Mouse (Mus musculus): ENCODE results near the gene Arrdc3. TPM values are rescaled to one million over a fixed set of nuclear protein-coding genes. Genes with fewer than 3 reads are reported as not detected.
"Not testable (repeated sequence)": the region's sequence is repeated elsewhere in the genome, so short reads cannot be mapped to it uniquely, and the experiment has no call there.

The Arrdc3 gene
- 94.1 and 150 TPM in 2 replicates for total RNA-seq (2015; ENCODE audit: low replicate concordance)
- 148 and 176 TPM in 2 replicates for total RNA-seq (2017; ENCODE audit: low replicate concordance)

GRCm38 (mm10) chr13:80883190-80883589 lies at the start of gene Arrdc3:
TSS of gene Arrdc3 (plus strand) at chr13:80883384.
- peak; percentile 41 for ATAC-seq (replicated peaks; ENCODE audit: low FRiP score, poor library complexity, severe bottlenecking)

DNA sequence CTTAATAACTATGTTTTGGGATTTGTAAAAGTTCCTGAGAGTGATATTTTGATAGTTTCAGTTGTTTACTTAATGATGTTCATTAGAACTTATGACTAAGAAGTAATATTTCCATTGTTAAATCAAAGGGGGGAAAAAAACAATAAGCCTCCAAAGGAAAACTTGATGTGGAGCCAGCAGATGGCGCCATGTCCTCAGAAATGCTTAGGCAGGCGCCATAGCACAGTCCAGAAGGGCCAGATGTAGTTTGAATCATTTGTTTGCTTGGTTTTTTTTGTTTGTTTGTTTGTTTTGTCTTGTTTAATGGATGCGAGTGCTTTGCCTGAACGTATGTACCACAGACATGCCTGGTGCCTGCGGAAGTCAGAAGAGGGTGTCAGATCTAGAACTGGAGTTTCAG lies 21.0 kb upstream of the Arrdc3 start:
- ATAC-seq (replicated peaks; ENCODE audit: low FRiP score, poor library complexity, severe bottlenecking) = no peak

- ATAC-seq (replicated peaks; ENCODE audit: low FRiP score, poor library complexity, severe bottlenecking) = no peak
Measured at GRCm38 (mm10) chr13:80864195-80864594, 19.0 kb upstream of the Arrdc3 start.

DNA sequence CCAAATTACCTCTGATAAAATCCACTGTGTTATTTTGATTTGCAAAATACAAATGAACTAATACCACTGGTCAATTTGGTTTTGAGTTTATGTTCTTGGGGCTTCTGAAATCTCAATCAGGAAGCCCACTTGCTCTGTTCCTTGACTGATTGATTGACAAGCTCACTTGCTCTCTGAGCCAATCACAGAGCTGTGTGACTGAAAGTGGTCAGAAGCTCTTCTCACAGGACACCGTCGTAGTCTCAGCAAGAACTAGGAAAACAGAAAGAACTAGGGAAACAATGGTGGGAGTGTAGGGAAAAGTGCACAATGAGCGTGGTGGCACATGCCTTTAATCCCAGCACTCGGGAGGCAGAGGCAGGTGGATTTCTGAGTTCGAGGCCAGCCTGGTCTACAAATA lies 8.1 kb upstream of the Arrdc3 start:
- ATAC-seq (replicated peaks; ENCODE audit: low FRiP score, poor library complexity, severe bottlenecking) = no peak

DNA sequence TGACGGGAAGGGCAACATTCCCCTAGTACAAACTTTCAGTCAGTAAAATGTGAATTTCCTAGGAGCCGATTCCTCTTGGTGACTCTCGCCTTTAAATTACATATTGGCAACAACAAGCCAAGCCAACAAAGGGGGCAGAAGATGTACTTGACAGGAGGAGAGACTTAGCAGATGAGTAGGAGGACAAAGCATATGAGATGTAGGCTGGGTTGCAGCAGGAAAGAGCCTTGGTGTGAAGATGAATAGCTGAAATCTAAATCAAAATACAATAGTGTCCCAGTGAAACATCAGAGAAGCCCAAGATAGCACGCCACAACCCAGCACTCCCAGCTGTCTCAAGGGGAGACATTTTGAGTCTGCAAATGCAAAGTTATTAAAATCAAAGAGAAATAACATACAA lies 2.4 kb upstream of the Arrdc3 start:
- ATAC-seq (replicated peaks; ENCODE audit: low FRiP score, poor library complexity, severe bottlenecking) = no peak

- peak; percentile 46 for ATAC-seq (replicated peaks; ENCODE audit: low FRiP score, poor library complexity, severe bottlenecking)
Measured at GRCm38 (mm10) chr13:80881722-80882500, 1.3 kb upstream of the Arrdc3 start.

DNA sequence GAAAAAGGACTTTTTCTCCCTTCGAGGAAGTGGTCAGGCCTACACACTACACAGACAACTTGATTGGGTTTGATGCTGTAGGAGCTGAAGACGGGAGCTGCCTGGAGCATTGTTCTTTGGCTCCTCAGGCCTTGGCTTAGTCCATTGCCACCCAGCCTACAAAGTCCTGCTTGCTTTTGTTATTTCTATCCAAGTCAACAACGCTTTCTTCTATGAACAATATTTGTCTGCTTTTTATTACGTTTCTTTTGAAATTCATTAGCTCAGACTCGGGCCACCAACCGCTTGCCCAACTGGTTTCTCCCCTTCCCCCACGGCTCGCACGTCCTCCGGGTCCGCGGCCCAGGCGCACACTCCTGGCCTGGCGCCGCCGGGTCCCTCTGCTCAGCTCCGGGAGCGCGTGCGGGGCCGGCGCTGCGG lies 458 bp upstream of the Arrdc3 start:
- ATAC-seq (replicated peaks; ENCODE audit: low FRiP score, poor library complexity, severe bottlenecking) = peak; percentile 3; the same call in 1 of the 2 replicates

DNA sequence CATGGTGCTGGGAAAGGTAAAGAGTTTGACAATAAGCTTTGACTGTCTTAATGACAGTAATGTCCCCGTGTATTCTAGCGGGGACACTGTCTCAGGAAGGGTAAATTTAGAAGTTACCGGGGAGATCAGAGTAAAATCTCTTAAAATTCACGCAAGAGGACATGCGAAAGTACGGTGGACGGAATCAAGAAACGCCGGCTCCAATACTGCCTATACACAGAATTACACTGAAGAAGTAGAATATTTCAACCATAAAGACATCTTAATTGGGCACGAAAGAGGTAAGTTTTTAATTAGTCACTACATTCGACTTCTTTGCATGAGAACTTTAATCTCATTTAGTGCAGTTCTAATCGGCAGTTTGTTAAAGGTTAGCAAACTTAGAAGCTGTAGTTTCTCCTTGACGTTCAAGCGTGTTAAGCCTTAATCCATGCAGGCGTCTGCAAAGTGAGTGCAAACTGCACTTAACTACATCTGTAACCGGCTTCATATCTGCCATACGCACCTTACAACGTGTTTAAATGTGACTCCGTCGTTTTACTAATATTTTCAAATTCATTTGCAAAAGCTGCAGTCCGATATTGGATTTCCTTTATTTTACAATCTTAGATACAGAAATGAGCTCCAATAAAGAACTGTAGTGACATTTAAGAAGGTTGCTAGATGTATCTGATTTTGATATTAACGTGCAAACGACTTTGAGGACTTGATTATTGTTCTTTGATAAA lies 629 bp downstream of the Arrdc3 start:
- ATAC-seq (replicated peaks; ENCODE audit: low FRiP score, poor library complexity, severe bottlenecking) = no peak

DNA sequence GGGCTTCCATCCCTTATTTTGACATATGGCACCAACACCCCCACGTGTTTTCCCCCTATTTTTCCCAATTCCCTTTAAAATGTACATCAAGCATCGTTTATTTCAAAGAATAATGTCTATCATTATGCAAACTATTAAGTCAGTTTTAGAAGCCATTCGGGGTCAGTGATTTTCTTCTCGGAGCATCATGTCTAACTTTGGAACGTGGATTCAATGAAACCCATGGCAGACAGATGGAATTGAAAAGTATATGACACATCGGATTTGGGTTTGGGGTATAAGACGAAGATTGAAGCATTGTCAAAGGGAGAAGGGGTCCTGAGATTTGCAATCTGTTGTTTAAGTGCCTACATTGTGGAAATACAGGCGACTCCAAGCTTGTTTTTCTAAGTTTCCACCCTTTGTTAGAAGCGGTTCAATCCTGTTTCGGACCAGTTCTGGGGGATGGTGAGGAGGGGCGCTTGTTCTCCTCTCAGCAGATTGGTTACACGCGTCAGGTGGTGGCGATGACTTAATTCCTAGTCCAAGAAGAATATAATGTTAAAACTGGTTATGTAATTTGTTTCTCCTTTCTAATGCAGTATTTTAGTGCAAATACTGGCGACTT lies 1.3 kb downstream of the Arrdc3 start:
- peak; percentile 37 for ATAC-seq (replicated peaks; ENCODE audit: low FRiP score, poor library complexity, severe bottlenecking)

DNA sequence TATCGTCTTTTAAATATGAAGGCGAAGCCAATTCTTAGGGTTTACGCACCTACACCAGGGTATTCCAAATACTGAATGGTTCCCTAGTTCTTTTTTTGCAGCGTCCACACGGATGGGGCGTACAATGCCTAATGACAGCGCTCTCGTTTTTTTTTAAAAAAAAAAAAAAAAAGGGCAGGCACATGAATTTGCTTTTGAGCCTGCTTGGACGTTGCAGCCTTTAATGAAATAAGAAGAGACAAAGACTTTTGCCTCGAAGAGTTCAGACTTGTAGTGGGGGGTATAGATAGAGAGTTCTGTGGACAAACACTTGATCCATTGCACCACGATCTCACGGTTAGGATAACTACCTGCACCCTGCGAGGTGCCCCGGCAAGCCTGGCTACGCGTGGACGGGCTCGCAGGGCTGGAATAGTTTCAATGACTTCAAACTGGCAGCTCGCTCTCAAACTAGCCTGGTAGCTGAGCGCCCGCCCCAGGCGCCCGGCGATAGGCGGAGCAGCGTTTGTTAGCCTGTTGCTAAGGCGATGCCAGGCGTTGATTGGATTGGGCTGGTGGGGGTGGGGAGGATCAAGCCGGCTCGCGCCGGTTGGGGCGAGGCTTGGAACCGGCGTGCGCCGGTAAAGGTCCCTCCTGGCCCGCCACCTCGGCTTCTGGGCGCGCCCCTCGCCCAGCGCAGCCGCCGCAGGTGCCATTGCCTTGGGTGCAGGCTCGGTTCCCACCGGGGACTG lies 2.1 kb downstream of the Arrdc3 start:
- peak; percentile 72 for ATAC-seq (replicated peaks; ENCODE audit: low FRiP score, poor library complexity, severe bottlenecking)

DNA sequence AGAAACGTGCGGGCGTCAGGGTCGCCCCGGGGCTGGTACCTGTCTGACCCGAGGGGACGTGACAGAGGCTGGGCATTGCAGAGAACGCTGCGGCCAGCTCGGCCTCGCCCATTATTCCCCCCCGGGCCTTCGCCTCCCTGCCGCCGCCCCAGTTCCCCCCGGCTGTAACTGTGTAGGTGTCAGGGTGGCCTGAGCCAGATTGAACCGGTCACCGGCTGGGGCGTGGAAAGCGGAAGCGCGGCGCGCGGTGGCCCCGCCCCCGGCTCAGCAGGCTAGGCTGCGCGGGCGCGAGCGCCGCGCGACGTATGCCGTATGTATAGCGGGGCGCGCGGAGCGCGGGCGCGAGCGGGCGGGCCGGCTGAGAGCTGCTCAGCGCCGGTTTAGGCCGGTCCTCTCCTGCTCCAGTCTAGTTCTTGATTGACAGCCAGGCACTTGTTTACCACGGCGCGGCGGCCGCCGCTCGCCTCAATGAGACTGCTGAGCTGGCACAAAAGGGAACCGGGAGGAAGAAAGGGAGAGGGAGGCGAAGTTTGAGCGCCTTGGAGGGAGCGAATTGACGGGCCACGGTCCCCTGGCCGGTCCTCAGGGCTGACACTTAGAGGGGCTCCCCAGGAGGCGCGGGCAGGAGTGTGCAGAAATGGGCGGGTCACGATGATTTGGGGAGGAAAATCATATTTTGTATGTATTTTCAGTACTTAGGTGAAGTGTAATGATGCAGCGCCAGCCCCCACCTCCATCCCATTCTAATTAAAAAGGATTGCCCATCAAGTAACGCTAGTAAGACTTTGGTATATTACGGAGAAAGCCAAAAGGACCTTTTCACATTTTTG lies 2.9 kb downstream of the Arrdc3 start:
- peak; percentile 37 for ATAC-seq (replicated peaks; ENCODE audit: low FRiP score, poor library complexity, severe bottlenecking)

DNA sequence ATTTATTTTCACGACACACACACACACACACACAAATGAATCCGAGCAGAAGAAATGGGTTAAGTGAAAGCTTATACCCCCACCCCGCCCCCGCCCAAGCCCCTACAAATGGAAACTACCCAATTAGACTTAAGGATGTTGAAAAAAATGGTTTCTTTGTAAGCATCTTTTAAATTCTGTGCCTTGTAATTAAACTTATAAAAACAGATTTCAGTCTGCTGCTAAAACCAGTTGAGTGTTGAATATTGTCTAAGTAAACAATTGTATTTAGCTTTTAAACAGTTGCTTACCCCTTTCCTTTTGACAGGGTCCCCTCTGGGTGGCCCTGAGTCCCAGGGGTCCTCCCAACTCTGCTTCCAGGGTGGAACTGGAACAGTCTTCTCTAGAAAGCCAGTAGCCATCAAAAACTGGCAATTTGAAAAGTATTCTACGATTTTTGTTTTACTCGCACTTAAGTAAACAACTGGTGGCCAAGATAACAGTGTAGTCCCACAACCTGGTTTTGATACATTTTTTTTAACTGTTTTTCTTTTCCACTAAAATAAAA lies 3.6 kb downstream of the Arrdc3 start:
- ATAC-seq (replicated peaks; ENCODE audit: low FRiP score, poor library complexity, severe bottlenecking) = no peak

DNA sequence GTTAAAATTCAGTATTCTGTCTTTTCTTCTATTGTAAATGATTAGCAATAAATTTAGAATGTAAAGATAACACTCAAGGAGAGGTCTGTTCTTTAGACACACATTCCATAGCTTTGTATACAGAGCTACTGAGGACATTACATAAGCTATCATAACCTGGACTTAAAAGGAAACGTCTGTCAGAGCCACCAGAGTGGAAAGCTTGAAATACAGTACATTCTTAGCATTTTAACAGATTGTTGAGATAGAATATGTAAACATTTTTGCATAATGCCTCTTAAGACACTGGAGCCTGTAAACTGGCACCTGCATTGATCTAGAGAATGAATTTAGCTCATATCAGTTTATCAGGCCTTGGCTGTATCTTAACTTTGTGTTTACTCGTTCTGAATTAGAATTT lies 4.7 kb downstream of the Arrdc3 start:
- ATAC-seq (replicated peaks; ENCODE audit: low FRiP score, poor library complexity, severe bottlenecking) = no peak

DNA sequence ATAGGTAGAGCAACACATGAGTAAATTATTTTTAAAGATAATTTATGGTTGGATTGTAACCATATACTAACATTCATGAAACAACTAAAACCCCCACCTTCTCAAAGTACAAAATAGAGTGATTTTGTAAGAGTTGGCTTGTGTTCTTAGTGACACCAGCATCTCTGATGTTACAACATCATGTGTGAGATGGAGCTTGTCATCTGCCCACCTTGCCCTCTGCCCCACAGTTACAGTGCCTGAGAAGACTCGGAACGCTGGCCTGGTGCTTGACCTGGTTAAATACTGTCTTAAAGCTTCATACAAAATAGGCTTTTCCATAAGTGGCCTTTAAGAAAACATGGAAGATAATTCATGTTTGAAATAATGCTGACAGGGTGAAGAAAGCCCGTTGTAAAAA lies 11.7 kb downstream of the Arrdc3 start:
- ATAC-seq (replicated peaks; ENCODE audit: low FRiP score, poor library complexity, severe bottlenecking) = not testable (repeated sequence)

DNA sequence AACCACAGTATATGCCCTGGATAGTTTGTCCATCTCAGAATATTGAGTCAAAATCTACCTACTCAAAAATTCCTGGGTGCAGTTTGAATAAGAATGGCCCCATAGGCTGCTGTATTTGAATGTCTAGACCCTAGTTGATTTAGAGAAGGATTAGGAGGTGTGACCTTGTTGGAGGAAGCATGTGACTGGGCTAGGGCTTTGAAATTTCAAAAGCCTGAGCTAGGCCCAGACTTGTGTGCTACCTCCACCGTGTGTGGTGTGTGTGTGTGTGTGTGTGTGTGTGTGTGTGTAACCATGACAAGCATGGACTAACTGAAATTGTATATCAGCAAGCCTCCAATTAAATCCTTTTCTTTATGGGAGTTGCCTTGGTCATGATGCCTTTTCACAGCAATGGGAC lies 14.2 kb downstream of the Arrdc3 start:
- ATAC-seq (replicated peaks; ENCODE audit: low FRiP score, poor library complexity, severe bottlenecking) = no peak

DNA sequence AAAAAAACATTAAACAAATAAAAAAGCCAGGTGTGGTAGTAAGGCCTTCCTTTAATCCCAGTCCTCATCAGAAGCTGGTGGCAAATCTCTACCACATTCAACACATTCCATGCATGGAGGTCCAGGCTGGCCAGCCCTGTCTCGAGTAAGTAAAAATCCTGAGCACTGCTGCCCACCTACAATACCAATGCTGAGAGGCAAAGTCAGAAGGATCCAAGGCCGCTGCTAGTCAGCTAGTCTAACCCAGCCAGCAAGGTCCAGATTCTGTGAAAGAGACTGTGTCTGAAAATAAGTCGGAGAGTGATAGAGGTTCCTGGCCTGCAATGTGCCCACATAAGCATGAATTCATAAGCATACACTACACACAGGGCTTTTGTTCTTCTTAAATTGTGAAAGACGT lies 14.9 kb downstream of the Arrdc3 start:
- no peak for ATAC-seq (replicated peaks; ENCODE audit: low FRiP score, poor library complexity, severe bottlenecking)

DNA sequence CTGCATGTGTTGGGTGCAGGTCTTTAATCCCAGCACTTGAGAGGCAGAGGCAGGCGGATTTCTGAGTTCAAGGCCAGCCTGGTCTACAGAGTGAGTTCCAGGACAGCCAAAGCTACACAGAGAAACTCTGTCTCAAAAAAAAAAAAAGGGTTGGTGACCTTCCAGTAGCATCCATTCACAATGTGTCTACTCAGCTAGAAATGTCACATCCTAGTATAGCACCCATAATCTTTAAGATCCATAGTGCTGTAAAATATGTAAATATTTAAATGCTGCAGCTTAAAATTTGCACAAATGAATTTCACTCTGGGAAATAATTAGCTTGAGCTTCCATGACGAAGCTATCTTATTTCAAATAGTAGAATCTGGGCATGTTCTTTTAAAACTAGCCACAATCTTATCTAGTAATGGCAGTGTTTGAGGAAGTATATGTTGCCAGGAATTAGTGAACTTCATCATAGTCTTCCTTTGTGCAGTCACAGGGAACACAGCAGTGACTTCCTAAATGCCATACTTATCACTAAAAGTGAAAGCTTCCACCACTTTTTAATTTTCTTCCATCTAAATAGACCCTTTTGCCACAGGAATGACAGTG lies 16.3 kb downstream of the Arrdc3 start:
- ATAC-seq (replicated peaks; ENCODE audit: low FRiP score, poor library complexity, severe bottlenecking) = no peak

GRCm38 (mm10) chr13:80901432-80901831 lies 18.2 kb downstream of the Arrdc3 start:
- ATAC-seq (replicated peaks; ENCODE audit: low FRiP score, poor library complexity, severe bottlenecking) = no peak

GRCm38 (mm10) chr13:80902796-80903195 lies 19.6 kb downstream of the Arrdc3 start:
- no peak for ATAC-seq (replicated peaks; ENCODE audit: low FRiP score, poor library complexity, severe bottlenecking)

Measured in erythroid progenitor cell, adult 5-6 weeks (primary cell).